Mouse (Mus musculus) CH12.LX (cell line): Measurements from ENCODE around the gene Bsn. TPM values are rescaled to one million over a fixed set of nuclear protein-coding genes. Genes with fewer than 3 reads are reported as not detected.

Experiments
- DNase-seq: peaks from one replicate; pipeline ENCODE4 v3.0.0-alpha.2; 2013; ENCODE audit errors: extremely low read depth
- H3K27ac ChIP-seq: 2 replicates; pipeline ENCODE4 v1.5.1; 2012; ENCODE audit warnings: low read depth, mild to moderate bottlenecking, control low read depth, moderate library complexity; ENCODE audit not compliant: insufficient read depth
- H3K27me3 ChIP-seq: replicated peaks from 2 replicates; pipeline ENCODE3; 2012; ENCODE audit warnings: inconsistent platforms
- H3K36me3 ChIP-seq, 2 experiments: replicated peaks in 1 of 2; 2 replicates each; pipeline versions ENCODE3 to v1.6.1; 2012; ENCODE audit warnings: inconsistent platforms in 1 of 2, low read length in 1 of 2, mild to moderate bottlenecking in 1 of 2, mixed read lengths in 1 of 2, moderate library complexity in 1 of 2; ENCODE audit not compliant: control insufficient read depth in 1 of 2, insufficient read depth in 1 of 2
- H3K4me1 ChIP-seq, 2 experiments: 2 replicates each; pipeline ENCODE4 v1.6.1; 2012; ENCODE audit warnings: inconsistent platforms in 1 of 2, moderate library complexity in 1 of 2; ENCODE audit not compliant: insufficient read depth in 2 of 2, control insufficient read depth in 1 of 2
- H3K4me2 ChIP-seq: 2 replicates; pipeline ENCODE4 v1.6.1; 2012; ENCODE audit warnings: low read depth, mild to moderate bottlenecking, control low read depth; ENCODE audit not compliant: poor library complexity, insufficient read depth, severe bottlenecking
- H3K4me3 ChIP-seq, 3 experiments: fragments of 150-350 bp in 1 of 3; sonication (generic) in 1 of 3; replicated peaks in 1 of 3; 2 replicates each; pipeline versions ENCODE3 to v1.5.1; 2011 to 2012; ENCODE audit warnings: low read depth in 2 of 3, low read length in 2 of 3, mild to moderate bottlenecking in 2 of 3, moderate library complexity in 2 of 3, control low read depth in 1 of 3, improper control_type of control experiment in 1 of 3, inconsistent platforms in 1 of 3, mixed read lengths in 1 of 3; ENCODE audit not compliant: poor library complexity in 1 of 3
- H3K79me2 ChIP-seq: replicated peaks from 2 replicates; pipeline ENCODE4 v1.6.1; 2012; ENCODE audit warnings: mild to moderate bottlenecking, moderate library complexity; ENCODE audit not compliant: control insufficient read depth, poor library complexity, insufficient read depth, severe bottlenecking; ENCODE audit errors: extremely low read depth
- H3K9ac ChIP-seq: 2 replicates; pipeline ENCODE4 v1.6.1; 2012; ENCODE audit warnings: low read depth, mild to moderate bottlenecking, control low read depth, moderate library complexity; ENCODE audit not compliant: insufficient read depth
- H3K9me3 ChIP-seq: replicated peaks from 2 replicates; pipeline ENCODE3; 2012; ENCODE audit warnings: low read length, inconsistent platforms, mixed read lengths
- CHD2 ChIP-seq: IDR thresholded peaks from 2 replicates; pipeline ENCODE4 v1.6.1; 2011; ENCODE audit warnings: low read length, improper control_type of control experiment
- CTCF ChIP-seq, 2 experiments: IDR thresholded peaks in 1 of 2; conservative IDR thresholded peaks in 1 of 2; 2 replicates each; pipeline ENCODE4 v1.5.1; 2011 to 2012; ENCODE audit warnings: low read depth in 2 of 2, low read length in 2 of 2, improper control_type of control experiment in 1 of 2, inconsistent platforms in 1 of 2, mild to moderate bottlenecking in 1 of 2, moderate library complexity in 1 of 2
- E2F4 ChIP-seq: IDR thresholded peaks from 2 replicates; pipeline ENCODE4 v1.6.1; 2011; ENCODE audit warnings: low read depth, low read length, improper control_type of control experiment; ENCODE audit not compliant: insufficient replicate concordance
- ETS1 ChIP-seq: conservative IDR thresholded peaks from 2 replicates; pipeline ENCODE4 v1.6.1; 2012; ENCODE audit warnings: low read depth, mild to moderate bottlenecking, inconsistent platforms, low read length, improper control_type of control experiment, moderate library complexity
- HCFC1 ChIP-seq: IDR thresholded peaks from 2 replicates; pipeline ENCODE4 v1.6.1; 2012; ENCODE audit warnings: low read depth, mild to moderate bottlenecking, inconsistent platforms, low read length, improper control_type of control experiment
- KAT2A ChIP-seq: IDR thresholded peaks from 2 replicates; pipeline ENCODE4 v1.6.1; 2012; ENCODE audit warnings: low read length, improper control_type of control experiment, inconsistent platforms; ENCODE audit not compliant: insufficient replicate concordance
- MAFK ChIP-seq: IDR thresholded peaks from 2 replicates; pipeline ENCODE4 v1.6.1; 2011; ENCODE audit warnings: low read length, improper control_type of control experiment; ENCODE audit not compliant: insufficient replicate concordance
- MEF2A ChIP-seq: IDR thresholded peaks from 2 replicates; pipeline ENCODE4 v1.6.1; 2014; ENCODE audit warnings: low read depth, mild to moderate bottlenecking, inconsistent platforms, low read length, improper control_type of control experiment, borderline replicate concordance
- MYC ChIP-seq: IDR thresholded peaks from 2 replicates; pipeline ENCODE4 v1.6.1; 2011; ENCODE audit warnings: low read depth, mild to moderate bottlenecking, improper control_type of control experiment, low read length
- NELFE ChIP-seq: IDR thresholded peaks from 2 replicates; pipeline ENCODE4 v1.6.1; 2011; ENCODE audit warnings: low read depth, low read length, improper control_type of control experiment
- PAX5 ChIP-seq: IDR thresholded peaks from 2 replicates; pipeline ENCODE4 v1.6.1; 2012; ENCODE audit warnings: low read length, inconsistent platforms, mixed read lengths
- POLR2A ChIP-seq: IDR thresholded peaks from 2 replicates; pipeline ENCODE4 v1.6.1; 2011; ENCODE audit warnings: low read depth, mild to moderate bottlenecking, improper control_type of control experiment, low read length
- POLR2AphosphoS2 ChIP-seq: IDR thresholded peaks from 2 replicates; pipeline ENCODE4 v1.6.1; 2011; ENCODE audit warnings: low read depth, low read length, improper control_type of control experiment
- RAD21 ChIP-seq: IDR thresholded peaks from 2 replicates; pipeline ENCODE4 v1.6.1; 2011; ENCODE audit warnings: low read depth, mild to moderate bottlenecking, low read length, improper control_type of control experiment, moderate library complexity
- RCOR1 ChIP-seq: conservative IDR thresholded peaks from 2 replicates; pipeline ENCODE4 v1.6.1; 2012; ENCODE audit warnings: low read depth, mild to moderate bottlenecking, inconsistent platforms, low read length, improper control_type of control experiment
- SMC3 ChIP-seq: IDR thresholded peaks from 2 replicates; pipeline ENCODE4 v1.6.1; 2011; ENCODE audit warnings: low read depth, low read length, improper control_type of control experiment
- USF2 ChIP-seq: conservative IDR thresholded peaks from 2 replicates; pipeline ENCODE4 v1.6.1; 2011; ENCODE audit warnings: low read depth, low read length, improper control_type of control experiment
- ZC3H11A ChIP-seq: IDR thresholded peaks from 2 replicates; pipeline ENCODE4 v1.6.1; 2012; ENCODE audit warnings: low read depth, mild to moderate bottlenecking, inconsistent platforms, low read length, improper control_type of control experiment
- ZKSCAN1 ChIP-seq: IDR thresholded peaks from 2 replicates; pipeline ENCODE4 v1.6.1; 2012; ENCODE audit warnings: low read depth, inconsistent platforms, low read length, improper control_type of control experiment, borderline replicate concordance
- ZMIZ1 ChIP-seq: IDR thresholded peaks from 2 replicates; pipeline ENCODE4 v1.6.1; 2012; ENCODE audit warnings: low read depth, mild to moderate bottlenecking, inconsistent platforms, low read length, improper control_type of control experiment
- dilution Hi-C: fragments of 300-500 bp; cut with MboI; formaldehyde crosslinking; loops from 2 replicates; pipeline ENCODE4 v1.14.3; 2020; ENCODE audit warnings: low sequenced_read_pairs; ENCODE audit not compliant: extremely low pct_unique_long_range_greater_than_20kb, extremely low pct_ligation_motif_present
- in situ Hi-C: fragments of 300-500 bp; cut with MboI; formaldehyde crosslinking; loops from 3 replicates; pipeline ENCODE4 v1.14.3; 2019; ENCODE audit warnings: low sequenced_read_pairs, low pct_ligation_motif_present, low pct_unique_long_range_greater_than_20kb, mixed read lengths
- polyA plus RNA-seq: library from polyadenylated mRNA; unstranded; fragments of >175 nt; gene quantifications from 2 replicates; pipeline ENCODE4 v1.2.1, GENCODE M21; 2012; ENCODE audit warnings: low read depth; ENCODE audit not compliant: insufficient read length
- total RNA-seq, 2 experiments: library from RNA; depleted of rRNA; stranded (reverse); fragments of 300-350 nt in 1 of 2; fragments of >200 nt in 1 of 2; gene quantifications; 2 replicates each; pipeline ENCODE4 v1.2.3; 2012 to 2014

Gene Bsn
- total and polyA plus RNA-seq, 3 experiments = 3.6 to 7.8 (median 4.4) TPM

DNA sequence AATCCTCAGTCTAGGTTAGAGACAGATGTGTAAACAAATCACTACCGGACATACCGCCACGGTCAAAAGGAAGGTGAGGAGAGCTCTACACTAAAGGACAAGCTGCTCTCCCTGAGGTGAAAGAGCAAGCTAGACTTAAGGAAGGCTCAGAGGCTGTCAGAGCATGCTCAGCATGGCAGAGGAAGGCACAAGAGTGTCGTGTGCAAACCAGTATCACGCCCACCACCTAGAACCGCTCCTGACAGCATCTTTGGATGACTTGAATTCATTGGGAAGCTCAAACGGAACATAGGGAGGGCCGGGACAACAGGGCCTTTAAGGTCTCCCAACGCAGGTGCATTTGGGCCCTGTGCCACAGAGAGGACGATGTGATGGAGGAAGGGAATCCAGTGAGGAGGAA, 48.8 kb downstream of the Bsn start:
- dilution Hi-C loops = no loop called here

DNA sequence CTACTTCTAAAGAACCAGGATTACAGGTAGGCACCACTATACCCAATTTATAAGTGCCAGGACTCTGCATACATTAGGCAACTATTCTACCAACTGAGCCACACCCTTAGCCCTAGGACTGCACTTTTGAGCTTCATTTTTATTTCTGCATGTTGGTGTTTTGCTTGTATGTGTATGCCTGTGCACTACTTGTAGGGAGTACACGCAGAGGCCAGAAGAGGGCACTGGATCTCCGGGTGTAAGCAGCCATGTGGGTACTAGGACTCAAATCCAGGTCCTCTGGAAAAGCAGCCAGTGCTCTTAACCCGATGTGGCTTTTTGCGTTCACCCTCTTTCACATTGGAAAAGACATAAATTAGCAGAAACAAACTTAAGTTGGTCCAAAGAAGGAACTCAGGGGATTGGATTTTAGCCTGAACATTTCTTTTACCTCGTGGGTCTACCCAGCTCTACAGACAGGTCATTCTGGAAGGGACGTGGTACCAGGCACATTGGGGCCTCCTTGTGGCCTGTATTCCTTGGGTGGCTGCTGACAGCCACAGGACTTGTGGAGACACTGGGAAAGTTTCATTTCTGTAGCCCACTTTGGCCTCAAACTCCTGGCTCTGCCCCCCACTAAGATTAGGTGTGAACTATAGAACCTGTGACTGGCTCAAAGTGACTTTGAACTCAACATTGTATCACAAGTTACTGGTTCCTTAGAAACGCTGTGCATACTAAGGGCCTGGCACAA, 50.1 kb downstream of the Bsn start:
- Histone ChIP-seq H3K4me1 (no peaks in the 10 kb centered on the region), H3K9ac (no peak overlapping the region), H3K79me2 (no peaks in the 10 kb centered on the region), H3K27ac (no peak overlapping the region), H3K4me2 (no peak overlapping the region), H3K9me3 (peaks cover 6% of the 10 kb centered on the region), H3K36me3 (no peaks in the 10 kb centered on the region), H3K4me3 (no peak overlapping the region), H3K27me3 (peaks cover 27% of the 10 kb centered on the region)
- DNase-seq = no peak
- in situ Hi-C loops = no loop called here
- dilution Hi-C loops = no loop called here
- peak; percentile 35; the same call in 1 of the 2 replicates for TF ChIP-seq MYC
- TF ChIP-seq HCFC1 = no peak
- TF ChIP-seq CHD2 = no peak
- TF ChIP-seq POLR2AphosphoS2 = no peak
- peak; percentile 64 for TF ChIP-seq RAD21
- peak in 1 of 2 experiments; percentile 71; a peak in 3 of 4 replicates for TF ChIP-seq CTCF (conservative IDR thresholded peaks at IDR 0.05 in 1 of 2, IDR thresholded peaks at IDR 0.05 in 1 of 2; ENCODE audit: low read depth in 2 of 2, low read length in 2 of 2)
- TF ChIP-seq NELFE = no peak
- peak; percentile 31 for TF ChIP-seq ZC3H11A
- TF ChIP-seq POLR2A = no peak
- TF ChIP-seq SMC3 = peak; percentile 71

More for the DNA sequence above, 48.8 kb downstream of the Bsn start:
- Histone ChIP-seq H3K9ac (no peak overlapping the region), H3K9me3 (peaks cover 6% of the 10 kb centered on the region), H3K4me1 (0 out of 4 replicates have a peak, but pooled peaks cover 0 to under 1% of the 10 kb centered on the region in 2 experiments), H3K4me2 (no peak overlapping the region), H3K27me3 (peaks cover 24% of the 10 kb centered on the region), H3K27ac (no peak overlapping the region), H3K36me3 (no peaks in the 10 kb centered on the region), H3K4me3 (no peak overlapping the region), H3K79me2 (no peaks in the 10 kb centered on the region)
- no peak for DNase-seq
- in situ Hi-C loops = no loop called here
- TF ChIP-seq NELFE = no peak
- TF ChIP-seq PAX5 = no peak
- TF ChIP-seq USF2 = no peak
- no peak for TF ChIP-seq MEF2A
- TF ChIP-seq KAT2A = no peak
- no peak for TF ChIP-seq ETS1
- TF ChIP-seq MAFK = no peak
- TF ChIP-seq RCOR1 = no peak
- no peak for TF ChIP-seq ZMIZ1
- no peak for TF ChIP-seq E2F4
- TF ChIP-seq MYC = no peak
- no peak for TF ChIP-seq POLR2AphosphoS2
- no peak for TF ChIP-seq SMC3
- TF ChIP-seq ZKSCAN1 = no peak
